Mouse (Mus musculus): ENCODE data around the gene Msl1. TPM values are rescaled to one million over a fixed set of nuclear protein-coding genes. Genes with fewer than 3 reads are reported as not detected.

Gene Msl1
- polyA plus RNA-seq, 1 experiment, result 40.8 TPM

DNA sequence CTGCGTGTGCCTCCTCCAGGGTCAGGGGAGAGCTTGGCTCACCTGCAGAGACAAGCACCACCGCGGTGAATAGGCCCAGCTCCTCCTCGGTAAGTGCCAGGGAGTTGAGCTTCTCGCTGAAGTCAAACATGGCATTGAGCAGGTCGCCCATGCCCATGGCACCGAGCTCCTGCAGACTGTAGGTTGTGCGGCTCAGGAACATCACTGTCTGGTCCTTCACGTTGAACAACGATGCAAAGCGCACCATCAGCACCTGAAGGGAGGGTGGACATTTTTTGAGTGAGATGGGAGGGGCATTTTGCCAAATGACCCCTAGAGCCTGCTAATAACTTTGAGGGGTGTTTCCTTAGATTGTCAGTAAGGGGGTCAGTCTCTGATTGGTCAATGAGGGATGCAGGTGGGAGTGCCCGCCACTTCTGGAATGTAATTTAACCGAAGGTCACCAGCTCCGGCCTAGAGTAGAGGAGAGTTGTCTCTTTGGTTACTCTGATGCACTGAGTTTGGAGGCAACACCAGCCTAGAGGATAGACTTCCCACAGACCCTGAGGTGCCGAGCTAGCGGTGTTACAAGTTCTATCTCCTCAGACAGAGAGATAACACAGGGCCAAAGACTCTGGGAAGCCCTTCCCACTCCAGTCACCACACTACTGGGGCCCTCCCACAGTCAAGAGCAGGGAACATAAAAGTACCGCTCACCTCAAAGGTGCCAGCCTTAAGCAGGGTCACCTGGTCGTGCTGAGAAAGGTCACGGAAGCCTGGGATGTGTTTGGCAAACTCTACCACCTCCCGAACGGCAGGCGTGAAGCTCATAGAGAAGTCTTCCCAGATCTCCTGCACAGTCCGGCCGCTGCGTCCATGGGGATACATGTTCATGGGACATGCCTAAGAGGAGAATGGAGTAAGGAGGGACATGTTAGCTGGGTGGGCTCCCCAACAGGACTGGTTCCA, 26.0 kb upstream of the Msl1 start:
- Histone ChIP-seq H3K27ac (replicated peaks; ENCODE audit: low read depth, low read length) (peak overlapping the region; percentile 10; the same call in 1 of the 2 replicates), H3K4me1 (ENCODE audit: control insufficient read depth, insufficient read depth, insufficient read length, low read length) (peaks cover 33% of the 10 kb centered on the region)

DNA sequence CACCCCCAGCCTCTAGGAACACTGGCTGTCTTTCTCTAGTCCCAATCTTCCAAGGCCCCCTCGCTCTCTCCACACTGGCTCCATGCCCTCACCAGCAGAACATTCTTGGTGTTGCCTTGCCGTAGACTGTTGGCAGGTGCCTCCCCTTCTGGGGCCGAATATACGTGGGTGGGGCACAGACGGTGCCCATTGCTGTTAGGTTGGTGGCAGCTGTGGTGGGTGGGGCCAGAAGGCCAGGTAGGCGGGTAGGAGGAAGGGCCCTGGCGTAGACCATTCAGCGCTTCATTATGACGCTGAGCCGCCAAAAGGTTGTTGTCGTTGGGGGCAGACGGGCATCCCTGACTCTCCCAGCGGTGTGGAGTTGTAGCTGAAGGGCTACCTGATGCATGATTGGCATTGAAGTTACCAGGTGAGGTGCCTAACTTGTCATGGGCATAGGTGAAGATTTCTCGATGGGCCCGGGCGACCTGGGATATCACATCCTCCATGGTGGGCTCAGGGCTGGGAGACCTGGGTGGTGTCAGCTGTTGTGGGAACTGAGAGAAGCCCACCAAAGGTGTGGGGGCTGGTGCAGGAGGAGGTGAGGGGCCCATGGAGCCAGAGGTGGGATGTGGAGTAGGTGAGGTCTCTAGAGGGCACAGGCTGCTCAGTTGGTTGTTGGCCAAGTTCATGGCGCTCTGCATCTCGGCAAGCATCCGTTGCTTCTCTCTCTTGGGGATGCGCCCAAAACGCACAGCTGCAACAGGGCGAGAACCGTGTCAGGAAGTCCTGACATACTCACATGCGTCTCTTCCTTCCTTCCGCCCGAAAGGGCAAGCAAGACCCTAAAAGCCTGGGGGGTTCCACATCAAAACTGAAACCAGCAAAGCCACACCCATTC, 25.0 kb upstream of the Msl1 start:
- peaks cover 25% of the 10 kb centered on the region for H3K4me1 ChIP-seq (ENCODE audit: control insufficient read depth, insufficient read depth, insufficient read length, low read length)
- H3K27ac ChIP-seq (replicated peaks; ENCODE audit: low read depth, low read length), result 0 out of 2 replicates have a peak overlapping the region, but pooled peaks have one; percentile 4
- H3K4me3 ChIP-seq (ENCODE audit: insufficient read depth, low read depth, low read length), result peak overlapping the region; percentile 6; the same call in 1 of the 2 replicates

More for the DNA sequence above, 26.0 kb upstream of the Msl1 start:
- H3K4me3 ChIP-seq (ENCODE audit: insufficient read depth, low read depth, low read length), result no peak overlapping the region

DNA sequence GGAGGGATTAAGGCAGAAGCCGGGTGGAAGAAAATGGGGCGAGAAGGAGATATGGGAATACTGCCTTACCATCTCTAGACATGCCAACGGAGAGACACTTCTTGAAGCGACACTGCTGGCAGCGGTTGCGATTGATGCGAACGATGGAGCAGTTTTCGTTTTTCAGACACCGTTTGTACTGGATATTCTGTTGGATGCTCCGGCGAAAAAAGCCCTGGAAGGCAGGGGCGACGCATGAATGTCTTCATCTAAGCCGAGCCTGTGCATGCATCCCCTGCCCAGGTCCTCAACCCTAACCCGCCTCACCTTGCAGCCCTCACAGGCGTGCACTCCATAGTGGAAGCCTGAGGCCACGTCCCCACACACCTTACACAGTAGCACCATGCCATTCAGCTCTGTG, 24.2 kb upstream of the Msl1 start:
- Histone ChIP-seq H3K27ac (replicated peaks; ENCODE audit: low read depth, low read length) (peak overlapping the region; percentile 13; the same call in 1 of the 2 replicates), H3K4me1 (ENCODE audit: control insufficient read depth, insufficient read depth, insufficient read length, low read length) (peaks cover 28% of the 10 kb centered on the region), H3K4me3 (ENCODE audit: insufficient read depth, low read depth, low read length) (peak overlapping the region; percentile 64)

DNA sequence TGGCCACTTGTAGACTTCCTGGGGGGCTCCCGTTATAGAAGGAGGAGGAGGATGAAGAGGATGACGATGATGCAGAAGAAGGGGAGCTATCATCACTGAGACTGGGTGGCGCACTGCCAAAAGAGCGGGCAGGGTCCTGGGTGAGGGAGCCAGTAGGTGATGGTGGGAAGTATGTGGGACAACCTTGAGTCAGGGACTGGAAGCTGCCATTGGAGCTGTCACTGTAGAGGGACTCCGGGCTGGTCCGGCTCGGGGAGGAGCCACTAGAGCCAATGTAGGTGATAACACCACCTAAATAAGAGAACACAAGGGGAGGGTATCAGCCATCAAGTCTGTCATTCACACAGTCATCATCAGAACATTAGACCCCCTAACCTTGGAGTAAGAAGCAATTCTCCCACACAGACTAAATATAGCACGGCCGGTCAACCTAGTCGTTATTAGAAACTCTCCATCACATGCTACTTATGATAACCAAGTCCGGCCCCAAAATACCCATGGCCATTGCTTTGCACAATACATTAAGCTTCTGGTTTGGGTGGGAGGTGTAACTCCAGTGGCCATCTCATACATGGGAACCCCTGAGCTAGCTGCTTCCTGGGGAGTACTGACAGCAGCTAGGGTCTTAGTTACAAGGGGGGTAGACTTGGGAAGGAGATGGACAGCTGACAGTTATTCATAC, 23.3 kb upstream of the Msl1 start:
- Histone ChIP-seq H3K4me1 (ENCODE audit: control insufficient read depth, insufficient read depth, insufficient read length, low read length) (peaks cover 28% of the 10 kb centered on the region), H3K27ac (replicated peaks; ENCODE audit: low read depth, low read length) (peak overlapping the region; percentile 99), H3K4me3 (ENCODE audit: insufficient read depth, low read depth, low read length) (peak overlapping the region; percentile 64)

DNA sequence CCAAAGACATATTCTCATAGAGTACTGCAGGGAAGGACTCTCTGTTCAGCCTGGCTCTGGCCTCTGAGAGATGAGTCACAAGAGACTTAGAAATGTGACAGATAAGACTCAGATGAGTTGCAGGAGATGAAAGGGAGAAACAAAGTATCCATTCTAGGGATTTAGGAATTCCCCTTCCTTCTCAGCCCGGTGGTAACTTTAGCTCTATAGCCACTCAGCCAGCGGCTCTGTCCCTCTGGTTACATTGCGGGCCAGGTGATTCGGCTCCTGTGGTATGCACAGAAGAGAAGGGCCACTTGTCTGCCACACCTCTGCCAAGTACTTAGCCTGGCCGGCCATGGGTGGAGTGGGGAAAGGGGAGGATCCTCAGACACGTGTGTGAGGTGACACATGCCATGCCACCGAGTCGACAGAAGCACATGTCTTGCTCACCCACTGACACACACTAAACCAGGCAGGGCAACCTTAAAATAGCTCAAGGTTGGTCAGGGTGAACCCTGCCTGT, 22.6 kb upstream of the Msl1 start:
- peaks cover 28% of the 10 kb centered on the region for H3K4me1 ChIP-seq (ENCODE audit: control insufficient read depth, insufficient read depth, insufficient read length, low read length)
- H3K27ac ChIP-seq (replicated peaks; ENCODE audit: low read depth, low read length), result peak overlapping the region; percentile 99
- H3K4me3 ChIP-seq (ENCODE audit: insufficient read depth, low read depth, low read length), result peak overlapping the region; percentile 64

DNA sequence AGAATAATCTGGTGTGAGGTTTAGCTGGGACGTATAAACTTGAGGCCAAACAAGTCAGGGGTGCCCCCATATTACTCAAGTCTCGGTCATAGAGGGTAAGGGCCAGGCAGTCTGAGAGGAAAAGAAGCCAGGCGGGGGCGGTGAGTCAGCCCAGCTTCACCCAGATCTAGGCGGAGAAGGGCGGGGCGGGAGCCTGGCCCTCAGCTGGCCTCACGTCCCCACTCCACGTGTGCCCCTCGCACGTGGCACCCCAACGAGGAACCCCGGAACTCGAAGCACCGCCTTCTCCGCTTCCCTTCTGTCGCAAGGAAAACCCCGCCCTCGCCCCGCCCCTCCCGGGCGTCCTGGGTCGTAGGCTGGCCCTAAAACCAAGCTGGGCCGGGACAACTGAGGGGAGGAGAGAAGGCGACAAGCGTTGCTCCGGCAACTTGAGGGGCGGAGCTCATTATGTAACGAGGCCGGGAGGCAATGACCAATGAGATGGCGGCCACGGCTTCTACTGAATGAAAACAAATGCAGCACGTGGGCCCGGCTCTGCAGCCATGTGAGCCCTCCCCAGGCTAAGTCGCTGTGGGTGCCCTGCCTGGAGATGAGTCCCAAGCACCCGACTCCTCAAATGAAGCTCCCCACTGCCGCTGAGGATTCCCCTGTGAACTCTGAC, 21.6 kb upstream of the Msl1 start:
- H3K27ac ChIP-seq (replicated peaks; ENCODE audit: low read depth, low read length), result peak overlapping the region; percentile 99
- H3K4me3 ChIP-seq (ENCODE audit: insufficient read depth, low read depth, low read length), result peak overlapping the region; percentile 89
- peaks cover 28% of the 10 kb centered on the region for H3K4me1 ChIP-seq (ENCODE audit: control insufficient read depth, insufficient read depth, insufficient read length, low read length)

DNA sequence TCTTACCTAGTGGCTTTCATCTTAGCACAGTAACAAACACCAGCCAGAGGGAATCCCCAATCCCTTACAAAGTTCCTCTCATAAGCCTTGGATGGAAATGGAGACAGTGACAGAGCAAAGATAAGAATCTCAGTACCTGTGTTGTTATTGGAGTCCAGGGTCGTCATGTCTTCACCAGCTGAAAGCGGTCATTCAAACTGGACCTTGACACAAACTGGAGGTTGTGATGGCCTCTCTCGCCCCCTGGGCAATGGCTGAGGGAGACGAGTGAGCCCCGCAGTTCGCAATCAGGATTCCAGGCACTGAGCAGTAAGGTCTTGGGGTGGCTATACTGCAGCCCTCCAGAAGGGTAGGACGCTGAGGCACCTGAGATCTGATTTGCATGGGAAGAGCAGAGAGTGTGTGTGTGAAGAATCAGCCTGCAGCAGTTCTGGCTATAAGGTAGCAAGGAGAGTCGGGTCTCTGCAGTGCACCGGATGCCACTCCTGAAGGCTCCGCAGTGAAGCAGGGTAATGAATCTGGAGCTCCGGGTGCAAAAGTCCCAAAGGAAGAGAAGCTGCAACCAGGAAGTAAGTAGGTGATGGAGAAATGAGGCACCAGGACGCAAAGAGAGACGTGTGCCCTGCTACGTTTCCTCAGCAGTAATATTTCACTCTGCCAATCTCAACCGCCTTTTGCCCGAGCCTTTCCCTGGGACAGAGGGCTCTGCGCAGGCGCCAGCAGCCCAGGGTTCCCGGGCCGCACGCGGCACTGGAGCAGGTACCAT, 20.6 kb upstream of the Msl1 start, which contains the start of gene Nr1d1:
TSS of gene Nr1d1 (minus strand) at position 752 of the 766 bp plus-strand sequence.
- H3K27ac ChIP-seq (replicated peaks; ENCODE audit: low read depth, low read length), result peak within 1 kb of the TSS; percentile 99
- H3K4me1 ChIP-seq (ENCODE audit: control insufficient read depth, insufficient read depth, insufficient read length, low read length), result peaks cover 22% of the 10 kb centered on the region
- peak within 1 kb of the TSS; percentile 89 for H3K4me3 ChIP-seq (ENCODE audit: insufficient read depth, low read depth, low read length)

DNA sequence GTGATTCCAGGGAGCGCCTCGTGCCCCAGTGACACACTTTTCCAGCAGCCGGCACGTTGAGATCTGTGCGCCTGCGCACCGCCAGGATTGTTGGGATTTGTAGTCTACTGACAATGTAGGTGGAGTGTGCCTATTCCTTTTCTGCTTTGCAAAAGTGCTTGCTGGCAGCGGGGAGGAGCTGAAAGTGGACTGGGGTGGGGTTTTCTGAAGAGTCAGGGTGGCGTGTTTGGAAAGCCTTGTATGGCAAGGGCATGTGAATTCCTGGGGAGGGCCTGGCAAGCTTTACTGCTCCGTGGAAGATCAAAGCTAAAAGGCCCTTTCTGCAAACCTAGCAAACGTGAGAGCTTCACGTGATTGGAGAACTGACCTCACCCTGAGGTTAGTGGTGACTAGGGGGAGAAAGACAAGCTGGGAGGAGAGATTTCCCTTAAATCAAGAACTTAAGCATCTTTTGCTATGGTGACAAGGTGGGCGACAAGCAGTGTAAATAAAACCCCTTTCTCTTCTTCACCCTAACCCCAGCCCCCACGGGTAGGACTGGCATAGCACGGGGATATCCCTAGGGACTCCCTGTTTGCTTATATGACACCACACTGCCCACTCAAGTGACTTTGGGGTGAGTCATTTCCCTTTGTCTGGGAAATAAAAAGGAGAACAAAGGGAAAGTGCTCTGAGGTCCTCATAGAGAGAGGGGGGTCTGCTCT, 19.8 kb upstream of the Msl1 start:
- Histone ChIP-seq H3K27ac (replicated peaks; ENCODE audit: low read depth, low read length) (peak overlapping the region; percentile 98), H3K4me1 (ENCODE audit: control insufficient read depth, insufficient read depth, insufficient read length, low read length) (peaks cover 15% of the 10 kb centered on the region), H3K4me3 (ENCODE audit: insufficient read depth, low read depth, low read length) (peak overlapping the region; percentile 56)

DNA sequence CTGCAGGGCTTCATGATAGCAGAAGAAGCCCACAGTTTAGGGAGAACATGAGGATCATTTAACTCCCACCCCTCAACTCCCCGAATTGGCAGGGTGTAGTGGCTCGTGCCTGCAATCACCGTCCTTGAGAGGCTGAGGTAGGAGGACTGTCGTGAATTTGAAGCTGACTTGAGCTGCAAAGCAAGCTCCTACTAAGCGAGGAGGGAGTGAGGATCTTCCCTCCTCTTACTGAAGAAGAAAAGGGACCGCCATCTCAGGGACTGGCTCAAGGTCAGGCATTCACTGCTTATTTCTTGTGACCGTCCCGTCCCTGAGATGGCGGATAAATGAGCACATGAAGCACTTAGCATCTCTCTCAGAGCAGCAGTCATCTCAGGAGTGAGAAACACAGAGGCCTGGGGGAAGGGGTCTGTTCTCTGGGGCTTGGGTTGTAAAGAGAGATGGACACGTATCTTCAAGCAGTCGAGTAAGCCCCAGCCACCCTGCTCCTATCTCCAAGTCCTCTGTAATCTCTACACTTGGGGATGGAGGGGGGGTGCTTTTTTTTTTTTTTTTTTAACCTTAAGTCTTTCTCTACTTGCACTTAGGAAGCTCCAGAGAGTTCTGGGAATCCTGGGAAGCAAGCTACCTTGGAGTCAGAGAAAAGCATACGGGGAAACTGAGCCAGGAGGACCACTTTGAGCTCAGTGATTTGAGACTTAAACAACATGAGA, 19.1 kb upstream of the Msl1 start:
- Histone ChIP-seq H3K4me3 (ENCODE audit: insufficient read depth, low read depth, low read length) (peak overlapping the region; percentile 56), H3K27ac (replicated peaks; ENCODE audit: low read depth, low read length) (peak overlapping the region; percentile 98), H3K4me1 (ENCODE audit: control insufficient read depth, insufficient read depth, insufficient read length, low read length) (peaks cover 11% of the 10 kb centered on the region)

DNA sequence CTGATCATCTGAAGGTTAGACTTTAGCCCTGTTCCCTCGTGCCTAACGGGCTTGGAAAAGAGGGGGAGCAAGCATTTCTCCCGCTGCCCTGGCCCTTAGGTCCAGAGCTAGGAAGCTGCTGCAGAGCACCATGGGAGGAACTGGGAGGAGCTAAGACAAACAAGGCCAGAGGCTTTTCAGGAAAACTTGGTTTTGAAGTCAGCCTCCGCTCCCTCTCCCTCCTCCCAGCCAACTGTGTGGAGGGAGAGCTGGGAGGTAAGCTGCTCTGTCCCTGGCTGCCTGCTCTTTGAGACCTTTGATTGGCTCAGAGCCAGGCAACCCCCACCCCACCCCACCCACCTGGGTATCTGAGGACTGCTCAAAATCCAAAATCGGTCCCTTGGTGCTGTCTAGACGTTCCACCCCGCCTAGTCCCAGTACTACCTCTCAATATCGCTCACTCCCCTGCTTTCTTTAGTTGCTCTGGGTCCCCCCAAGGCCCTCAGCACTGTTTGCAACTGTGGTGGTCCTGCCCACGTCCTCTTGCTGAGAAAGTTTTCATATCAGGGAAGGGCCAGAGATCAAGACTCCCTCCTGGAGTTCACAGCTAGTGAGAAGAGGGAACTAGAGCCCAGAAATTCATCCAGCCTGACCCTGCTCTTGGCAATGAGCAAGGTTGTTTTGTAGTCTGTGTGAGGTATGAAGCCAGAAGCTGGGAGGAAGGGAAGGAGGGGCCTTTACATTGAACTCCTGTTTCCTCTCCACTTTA, 18.3 kb upstream of the Msl1 start:
- H3K4me3 ChIP-seq (ENCODE audit: insufficient read depth, low read depth, low read length), result peak overlapping the region; percentile 56
- H3K27ac ChIP-seq (replicated peaks; ENCODE audit: low read depth, low read length), result peak overlapping the region; percentile 98
- H3K4me1 ChIP-seq (ENCODE audit: control insufficient read depth, insufficient read depth, insufficient read length, low read length), result peaks cover 10% of the 10 kb centered on the region

DNA sequence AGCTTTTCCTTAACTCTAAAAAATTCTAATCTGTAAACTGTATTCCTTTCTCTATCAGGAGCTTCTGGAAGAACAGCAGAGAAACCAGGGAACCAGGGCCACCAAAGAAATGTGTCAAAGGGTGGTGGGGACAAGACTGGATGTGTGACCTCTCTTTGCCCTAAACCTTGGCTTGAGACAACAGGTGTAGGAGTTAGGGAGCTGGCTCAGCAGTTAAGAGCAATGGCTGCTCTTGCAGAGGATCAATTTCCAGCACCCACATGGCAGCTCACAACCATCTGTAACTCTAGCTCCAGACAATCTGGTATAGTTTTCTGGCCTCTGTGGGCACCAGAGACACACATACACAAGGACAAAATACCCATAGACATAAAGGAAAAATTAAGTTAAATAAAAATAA, 17.4 kb upstream of the Msl1 start:
- Histone ChIP-seq H3K27ac (replicated peaks; ENCODE audit: low read depth, low read length) (peak overlapping the region; percentile 94), H3K4me3 (ENCODE audit: insufficient read depth, low read depth, low read length) (no peak overlapping the region), H3K4me1 (ENCODE audit: control insufficient read depth, insufficient read depth, insufficient read length, low read length) (peaks cover 14% of the 10 kb centered on the region)

Data from brown adipose tissue, adult 24 weeks (tissue).